Mouse (Mus musculus) liver, adult (tissue): ENCODE results near the gene Rab30.

ENCODE experiments used
- GATA4 ChIP-seq: IDR thresholded peaks from 2 replicates; pipeline ENCODE4 v1.6.1; 2014; ENCODE audit warnings: mild to moderate bottlenecking, low read length; ENCODE audit not compliant: insufficient replicate concordance

Gene Rab30

GRCm38 (mm10) chr7:92741152-92741860 is at the start of gene Rab30:
Gene Rab30, plus strand, starts transcription at chr7:92741603.
- TF ChIP-seq GATA4, result no peak

- TF ChIP-seq GATA4, result no peak
Observed at GRCm38 (mm10) chr7:92696395-92696794, 45.0 kb upstream of the Rab30 start.

- no peak for TF ChIP-seq GATA4
Observed at GRCm38 (mm10) chr7:92698770-92699169, 42.6 kb upstream of the Rab30 start.

GRCm38 (mm10) chr7:92703661-92704060 is 37.7 kb upstream of the Rab30 start:
- no peak for TF ChIP-seq GATA4

- TF ChIP-seq GATA4, result no peak
Observed at GRCm38 (mm10) chr7:92705534-92705933, 35.9 kb upstream of the Rab30 start.

GRCm38 (mm10) chr7:92706711-92707110 is 34.7 kb upstream of the Rab30 start:
- TF ChIP-seq GATA4, result no peak

GRCm38 (mm10) chr7:92709573-92709972 is 31.8 kb upstream of the Rab30 start:
- TF ChIP-seq GATA4, result no peak

- no peak for TF ChIP-seq GATA4
Observed at GRCm38 (mm10) chr7:92711593-92711992, 29.8 kb upstream of the Rab30 start.

- TF ChIP-seq GATA4, result no peak
Observed at GRCm38 (mm10) chr7:92715055-92715454, 26.3 kb upstream of the Rab30 start.

- TF ChIP-seq GATA4, result no peak
Observed at GRCm38 (mm10) chr7:92720156-92720905, 21.1 kb upstream of the Rab30 start.

GRCm38 (mm10) chr7:92723750-92724149 is 17.7 kb upstream of the Rab30 start:
- no peak for TF ChIP-seq GATA4

- no peak for TF ChIP-seq GATA4
Observed at GRCm38 (mm10) chr7:92724261-92724660, 17.1 kb upstream of the Rab30 start.

GRCm38 (mm10) chr7:92730465-92730864 is 10.9 kb upstream of the Rab30 start:
- TF ChIP-seq GATA4, result no peak

- no peak for TF ChIP-seq GATA4
Observed at GRCm38 (mm10) chr7:92730959-92731358, 10.4 kb upstream of the Rab30 start.

GRCm38 (mm10) chr7:92732136-92732535 is 9.3 kb upstream of the Rab30 start:
- TF ChIP-seq GATA4, result no peak

- no peak for TF ChIP-seq GATA4
Observed at GRCm38 (mm10) chr7:92737560-92737959, 3.8 kb upstream of the Rab30 start.
